Mouse (Mus musculus): Measurements from ENCODE around the gene Creld1.

Creld1 gene

DNA sequence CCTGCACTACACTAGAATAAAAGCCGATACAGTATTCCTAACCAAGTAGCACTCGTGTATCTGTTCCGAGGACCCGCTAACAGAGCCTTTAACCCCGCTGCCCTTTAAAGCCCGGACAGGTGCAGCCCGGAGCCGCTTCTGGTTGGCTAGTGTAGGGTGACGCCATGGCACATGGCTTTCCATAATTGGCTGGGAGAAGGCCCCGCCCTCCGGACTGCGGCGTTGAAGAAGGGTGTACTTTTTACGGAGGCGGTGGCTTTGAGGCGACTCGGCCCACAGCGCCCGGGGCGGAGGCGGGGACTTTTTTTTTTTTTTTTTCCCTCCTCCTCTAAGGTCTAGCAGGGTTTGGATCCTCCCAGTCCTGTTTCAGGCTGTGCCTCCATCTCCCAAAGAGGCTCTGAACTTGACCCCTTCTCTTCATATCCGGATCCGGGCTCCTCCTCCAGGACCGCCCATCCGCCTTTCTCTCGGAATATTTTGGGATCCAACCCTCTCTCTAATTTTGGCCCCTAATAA is at the start of gene Creld1:
Creld1 (plus strand) TSS at position 198 of the 516 bp plus-strand sequence.
- DNase-seq, result peak; percentile 97

GRCm38 (mm10) chr6:113433661-113434060 is 49.4 kb upstream of the Creld1 start:
- no peak for DNase-seq

- DNase-seq, result no peak
These were observed 48.4 kb upstream of the Creld1 start for GRCm38 (mm10) chr6:113434691-113435090.

GRCm38 (mm10) chr6:113435664-113436205 is 47.4 kb upstream of the Creld1 start, which contains the start of gene Cidec:
Cidec (minus strand) TSS chr6:113435760.
- no peak for DNase-seq

DNA sequence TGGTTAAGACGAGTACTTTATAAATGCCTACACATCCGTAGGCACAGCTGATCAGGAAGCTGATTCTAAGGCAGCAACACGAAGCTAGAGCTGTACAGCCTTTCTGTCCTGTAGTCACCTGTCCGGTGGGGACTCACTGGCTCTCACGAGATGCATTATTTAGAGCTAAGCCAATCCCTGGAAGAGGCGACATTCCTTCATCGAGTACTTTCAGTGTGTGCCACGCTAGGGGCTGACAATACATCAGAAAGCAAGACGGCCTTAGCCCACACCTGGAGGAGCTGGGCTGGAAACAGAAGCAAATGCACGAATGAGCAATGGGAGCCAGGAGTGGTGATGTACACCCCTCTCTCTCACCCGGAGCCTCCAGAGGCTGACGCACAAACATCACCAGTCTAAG is 46.0 kb upstream of the Creld1 start:
- no peak for DNase-seq

DNA sequence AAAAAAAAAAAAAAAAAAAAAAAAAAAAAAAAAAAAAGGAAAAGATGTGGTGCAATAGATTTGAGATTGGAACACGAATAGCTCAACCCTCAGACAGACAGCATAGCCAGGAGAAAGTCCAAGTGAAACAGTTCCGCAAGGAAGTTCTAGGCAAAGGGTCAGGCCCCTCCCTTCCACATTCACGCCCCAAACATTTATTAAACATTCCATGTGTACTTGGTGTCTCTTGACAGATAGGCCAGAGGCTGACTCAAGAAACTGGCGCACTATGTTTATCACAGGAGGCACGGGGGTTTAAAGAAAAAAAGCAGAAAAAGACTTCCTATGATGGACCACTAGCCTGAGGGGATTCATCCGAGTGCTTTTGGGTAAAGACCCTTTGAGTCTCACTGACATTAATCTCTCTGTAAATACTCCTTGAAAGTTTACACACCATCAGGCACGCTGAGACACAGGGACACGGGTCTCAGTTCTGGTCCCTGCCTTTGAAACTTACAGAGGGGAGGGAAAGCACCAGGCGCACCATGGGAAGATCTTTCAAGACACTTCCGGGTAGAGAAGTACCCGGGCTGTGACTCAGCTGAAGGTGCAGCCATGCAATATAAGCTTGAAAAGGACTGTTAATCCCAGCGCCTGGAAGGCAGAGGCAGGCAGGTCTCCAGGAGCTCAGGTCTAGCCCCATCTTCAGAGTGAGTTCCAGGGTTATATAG is 44.2 kb upstream of the Creld1 start:
- no peak for DNase-seq

- DNase-seq, result no peak
These were observed 42.4 kb upstream of the Creld1 start for GRCm38 (mm10) chr6:113440686-113441085.

DNA sequence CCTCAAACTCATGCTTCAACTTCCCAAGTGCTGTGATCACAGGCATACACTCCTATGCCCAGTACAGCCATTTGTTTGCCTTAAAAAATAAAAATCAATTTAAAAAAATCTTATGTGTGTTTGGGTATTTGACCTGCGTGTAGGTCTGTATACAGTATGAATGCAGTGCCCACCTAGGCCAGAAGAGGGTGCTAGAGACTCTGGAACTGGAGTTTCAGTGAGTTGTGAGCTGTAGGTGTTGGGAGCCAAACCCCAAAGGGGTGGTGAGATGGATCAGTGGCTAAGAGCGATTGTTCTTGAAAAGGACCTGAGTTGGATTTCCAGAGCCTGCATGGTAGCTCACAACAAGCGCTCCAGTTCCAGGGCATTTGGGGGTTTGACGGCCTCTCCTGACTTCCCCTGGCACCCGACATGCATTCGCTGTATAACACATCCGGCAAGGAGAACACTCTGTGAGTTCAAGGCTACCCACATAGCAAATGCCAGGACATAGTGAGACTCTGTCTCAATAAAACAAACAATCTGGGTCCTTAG is 41.9 kb upstream of the Creld1 start:
- peak; percentile 82 for DNase-seq

DNA sequence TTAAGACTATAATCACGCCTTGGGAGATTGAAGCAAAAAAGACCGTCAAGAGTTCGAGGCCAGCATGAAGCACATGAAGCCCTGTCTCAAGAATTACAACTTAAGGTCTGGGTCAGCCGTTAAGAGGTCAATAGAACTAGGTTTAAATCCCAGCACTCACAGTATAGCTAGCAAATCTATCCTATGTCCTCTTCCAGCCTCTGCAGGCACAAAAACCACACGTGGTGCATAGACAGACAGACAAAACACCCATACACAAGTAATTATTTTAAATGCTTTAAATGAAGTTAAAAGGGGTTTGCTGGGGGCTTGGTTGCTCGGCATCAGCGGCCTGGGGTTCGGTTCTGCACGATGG is 41.0 kb upstream of the Creld1 start:
- no peak for DNase-seq

DNA sequence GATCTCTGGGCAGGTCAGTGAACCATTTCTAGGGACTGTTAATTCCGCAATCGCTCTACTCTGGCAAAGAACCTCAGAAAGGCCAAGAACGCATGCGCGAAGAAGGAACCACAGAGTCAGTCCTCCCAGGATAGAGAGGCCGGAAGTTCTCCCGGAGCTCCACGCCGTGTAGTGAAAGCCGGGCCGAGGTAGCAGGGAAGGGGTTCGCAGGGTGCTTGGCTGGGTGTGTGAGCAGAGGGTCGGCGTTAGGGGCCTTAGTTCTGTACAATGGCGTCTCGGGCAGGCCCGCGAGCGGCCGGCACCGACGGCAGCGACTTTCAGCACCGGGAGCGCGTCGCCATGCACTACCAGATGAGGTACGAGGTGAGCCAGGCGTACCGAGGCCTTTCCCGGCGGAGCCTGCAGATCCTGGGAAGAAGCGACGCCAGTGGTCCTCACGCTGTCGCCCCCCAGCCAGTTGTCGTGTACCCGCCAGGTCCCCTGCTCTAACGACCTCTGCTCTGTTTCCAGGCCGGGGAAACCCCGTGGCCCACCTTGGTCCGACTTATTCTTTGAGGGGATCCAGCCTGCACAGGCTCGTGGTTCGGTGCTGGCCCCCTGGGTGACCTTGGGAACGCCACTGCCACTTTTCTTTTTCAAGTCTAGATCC is 40.5 kb upstream of the Creld1 start, which contains the start of gene Jagn1:
Jagn1 (plus strand) TSS at position 128 of the 649 bp plus-strand sequence.
- peak; percentile 97 for DNase-seq

- peak; percentile 18 for DNase-seq
These were observed 40.0 kb upstream of the Creld1 start for GRCm38 (mm10) chr6:113443091-113443490.

DNA sequence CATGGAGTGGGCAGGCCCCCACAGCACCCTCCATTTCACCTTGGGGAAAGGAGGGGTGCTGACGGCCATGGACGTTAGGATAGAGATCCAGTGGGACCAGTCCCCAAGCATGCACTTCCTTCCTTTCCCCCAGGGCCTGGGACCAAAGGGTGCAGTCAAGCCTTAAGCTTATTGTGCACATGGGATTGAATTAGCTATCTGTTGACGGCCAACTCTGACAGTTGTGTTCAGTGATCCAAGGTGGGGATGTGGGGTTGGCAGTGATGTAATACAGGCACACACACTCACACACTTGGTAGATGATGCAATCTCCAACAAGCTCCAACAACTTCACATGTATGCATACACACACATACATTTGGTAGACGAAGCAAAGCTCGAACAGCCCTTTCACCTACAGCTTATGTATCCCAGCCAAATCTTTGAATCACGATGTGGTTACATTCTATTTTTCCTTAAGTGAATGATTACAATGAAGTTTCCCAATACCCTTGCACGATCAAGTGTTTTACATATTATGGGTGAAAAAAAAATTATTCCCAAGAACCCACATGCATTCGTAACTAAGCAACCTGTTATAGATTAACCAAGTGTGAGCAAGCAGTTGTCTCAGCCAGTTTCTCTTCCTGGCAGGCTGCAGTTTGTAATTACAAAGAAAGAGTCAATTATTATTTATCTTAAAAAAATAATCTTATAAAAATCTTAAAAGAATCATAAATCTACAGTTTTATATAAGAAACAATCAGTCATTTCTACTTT is 38.7 kb upstream of the Creld1 start:
- DNase-seq, result no peak

DNA sequence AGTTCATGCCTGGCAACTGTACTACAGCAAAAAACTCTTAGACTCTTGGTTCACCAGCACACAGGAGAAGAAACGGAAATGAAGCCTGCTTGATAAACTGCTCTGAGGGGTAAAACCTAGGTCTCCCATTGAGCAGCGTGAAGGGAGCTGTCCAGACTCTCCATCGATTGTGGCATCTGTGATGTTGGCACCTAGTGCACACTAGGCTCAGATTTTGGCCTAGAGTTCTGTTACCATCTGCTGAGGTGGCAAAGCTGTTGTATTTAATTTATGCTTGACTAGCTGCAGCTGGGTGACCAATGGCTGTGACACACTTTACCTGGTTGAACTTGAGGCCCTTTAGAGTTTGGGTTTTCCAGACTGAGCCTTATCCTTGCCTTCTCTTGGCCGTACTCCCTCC is 35.5 kb upstream of the Creld1 start:
- no peak for DNase-seq

GRCm38 (mm10) chr6:113451839-113452238 is 31.3 kb upstream of the Creld1 start:
- DNase-seq, result no peak

- no peak for DNase-seq
These were observed 28.1 kb upstream of the Creld1 start for GRCm38 (mm10) chr6:113455007-113455406.

DNA sequence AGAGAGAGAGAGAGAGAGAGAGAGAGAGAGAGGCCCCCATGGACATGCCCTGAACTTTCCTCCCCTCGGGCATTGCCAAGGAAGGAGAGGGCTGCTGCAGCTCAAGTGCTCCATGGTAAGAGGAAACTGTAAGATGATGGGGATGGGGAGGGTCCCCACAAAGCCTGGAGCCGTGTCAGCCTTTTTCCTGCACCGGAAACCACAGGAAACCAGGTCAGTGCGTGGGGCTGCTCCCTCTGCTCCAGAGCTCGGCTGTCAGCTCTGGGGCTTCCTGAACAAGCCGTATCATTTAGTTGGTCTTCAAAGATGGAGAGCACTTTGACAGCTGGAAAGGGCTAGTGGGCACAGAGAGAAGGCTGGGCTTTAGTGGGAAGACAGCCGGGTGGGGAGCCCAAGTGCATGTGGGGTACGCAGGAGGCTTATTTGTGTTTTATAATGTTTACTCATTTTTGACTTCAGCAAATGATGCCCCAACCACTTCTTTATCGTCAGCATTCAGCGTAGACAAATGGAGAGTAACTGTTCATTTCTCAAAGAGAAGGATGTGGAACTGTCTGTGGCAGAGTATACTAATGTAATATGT is 25.1 kb upstream of the Creld1 start, which contains the start of gene Il17re:
Il17re (plus strand) TSS at position 533 of the 583 bp plus-strand sequence.
- DNase-seq, result no peak

DNA sequence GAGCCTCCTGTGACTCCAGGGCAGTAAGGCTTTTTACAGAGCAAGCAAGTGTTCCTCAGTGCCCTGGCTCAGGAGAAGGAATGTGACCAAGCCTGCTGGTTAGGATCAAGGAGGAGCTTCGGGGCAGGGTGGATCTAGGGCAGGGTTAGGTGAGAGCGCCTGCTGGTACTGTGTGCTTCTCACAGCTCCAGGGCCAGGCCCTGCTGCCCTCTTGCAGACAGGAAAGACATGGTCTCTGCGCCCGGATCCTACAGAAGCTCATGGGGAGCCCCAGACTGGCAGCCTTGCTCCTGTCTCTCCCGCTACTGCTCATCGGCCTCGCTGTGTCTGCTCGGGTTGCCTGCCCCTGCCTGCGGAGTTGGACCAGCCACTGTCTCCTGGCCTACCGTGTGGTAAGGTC is 24.5 kb upstream of the Creld1 start:
- DNase-seq, result no peak

DNA sequence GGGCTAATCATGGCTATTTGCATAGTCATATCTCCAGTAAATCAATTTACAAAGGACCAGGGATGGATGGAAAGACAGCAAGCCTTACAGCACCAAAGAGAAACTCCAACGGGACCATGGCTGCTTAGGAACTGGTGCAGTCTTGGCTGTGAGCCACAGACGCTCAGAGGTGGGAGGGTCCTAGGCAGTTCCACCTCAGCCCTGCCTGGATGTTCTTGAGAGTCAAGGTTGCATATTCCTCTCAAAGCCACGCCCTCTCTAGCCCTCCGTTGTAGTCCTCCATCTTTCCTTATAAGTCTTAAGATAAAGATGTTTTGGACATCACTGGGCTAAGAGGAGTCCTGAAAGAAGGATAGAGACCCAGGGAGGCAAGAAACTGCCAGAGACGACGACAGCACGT is 19.1 kb upstream of the Creld1 start:
- DNase-seq, result no peak

DNA sequence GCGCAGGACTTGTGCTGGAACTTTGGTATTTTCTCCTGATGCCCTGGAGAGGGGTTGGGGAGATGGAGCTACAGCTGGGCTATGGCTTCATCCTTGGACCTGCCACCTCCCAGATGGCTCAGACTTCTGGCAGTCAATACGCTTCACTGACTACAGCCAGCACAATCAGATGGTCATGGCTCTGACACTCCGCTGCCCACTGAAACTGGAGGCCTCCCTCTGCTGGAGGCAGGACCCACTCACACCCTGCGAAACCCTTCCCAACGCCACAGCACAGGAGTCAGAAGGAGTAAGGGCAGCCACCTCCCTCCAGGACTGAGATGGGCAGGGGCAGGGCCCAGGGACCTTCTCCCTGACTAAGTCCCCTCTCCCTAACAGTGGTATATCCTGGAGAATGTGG is 17.5 kb upstream of the Creld1 start:
- DNase-seq, result peak; percentile 78

- DNase-seq, result no peak
These were observed 14.6 kb upstream of the Creld1 start for GRCm38 (mm10) chr6:113468512-113468911.

DNA sequence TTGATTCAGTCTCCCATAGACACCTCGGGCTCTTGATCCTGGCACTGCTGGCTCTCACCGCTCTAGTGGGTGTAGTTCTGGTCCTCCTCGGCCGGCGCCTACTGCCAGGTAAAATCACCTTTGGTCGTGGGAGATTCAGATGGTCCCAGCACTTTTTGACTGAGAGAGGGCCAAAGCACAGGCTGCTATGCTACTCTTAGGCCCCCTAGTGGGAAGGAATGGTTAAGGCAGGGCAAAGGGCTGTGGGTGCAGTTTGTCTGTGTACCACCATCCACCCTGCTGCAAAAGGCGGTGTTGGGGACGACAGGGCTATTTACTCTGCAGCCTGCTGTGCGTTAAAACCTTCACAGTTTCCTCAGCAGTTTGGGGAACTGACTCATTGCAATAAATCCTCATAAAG is 14.1 kb upstream of the Creld1 start:
- peak; percentile 84 for DNase-seq

GRCm38 (mm10) chr6:113469432-113469831 is 13.7 kb upstream of the Creld1 start:
- DNase-seq, result peak; percentile 91
